In genomic region chr11:32552401-32553090, GRCm38 (mm10) we compare ENCODE assay signal across 8 mouse cellular contexts. TPM values are rescaled to one million over a fixed set of nuclear protein-coding genes. Genes with fewer than 3 reads are reported as not detected.
A peak's percentile ranks its signal among the peaks of the same experiment; 100 is the strongest.
DNase-seq lines count a peak whose midpoint lies in the region; ATAC-seq lines count a peak whose summit lies in the region.

No protein-coding gene starts in this region.

- peaks cover 45% of the 10 kb centered on the region for H3K4me1 ChIP-seq in heart, embryonic 16.5 days (ENCODE audit: control insufficient read depth, insufficient read depth, low read length)
- peaks cover 38% of the 10 kb centered on the region for H3K4me1 ChIP-seq in neural tube, embryonic 15.5 days

- peak overlapping the region; percentile 33 for H3K27ac ChIP-seq in heart, embryonic 16.5 days (ENCODE audit: low read length)
- no peak overlapping the region for H3K27ac ChIP-seq in neural tube, embryonic 15.5 days (replicated peaks)

- H3K4me3 ChIP-seq in heart, embryonic 16.5 days (ENCODE audit: low read length) = no peak overlapping the region
- no peak overlapping the region for H3K4me3 ChIP-seq in neural tube, embryonic 15.5 days (replicated peaks)

- 0 out of 2 replicates have a peak overlapping the region, but pooled peaks have one; percentile 2 for H3K4me2 ChIP-seq in heart, embryonic 16.5 days (ENCODE audit: low read depth, low read length)
- H3K4me2 ChIP-seq in neural tube, embryonic 15.5 days = no peak overlapping the region

- peak; percentile 34 for DNase-seq in retina, postnatal 1 day
- DNase-seq in retina, embryonic 14.5 days (ENCODE audit: low spot score) = no peak
- peak; percentile 53 to 55 for DNase-seq in kidney, postnatal 36 days
- no peak for DNase-seq in embryo, embryonic 9.5 days (ENCODE audit: extremely low spot score)
- DNase-seq in layer of hippocampus, adult 9-10 months (ENCODE audit: low spot score) = no peak

- no peak overlapping the region; the same call in 1 of the 2 replicates for H3K9ac ChIP-seq in heart, embryonic 16.5 days (ENCODE audit: low read length)
- no peak overlapping the region for H3K9ac ChIP-seq in neural tube, embryonic 15.5 days (replicated peaks)

- H3K9me3 ChIP-seq in heart, embryonic 16.5 days (replicated peaks; ENCODE audit: control insufficient read depth, low read length) = no peaks in the 10 kb centered on the region
- H3K9me3 ChIP-seq in neural tube, embryonic 15.5 days (replicated peaks) = no peaks in the 10 kb centered on the region

- H3K27me3 ChIP-seq in heart, embryonic 16.5 days (ENCODE audit: control insufficient read depth, insufficient read depth, low read length) = no peaks in the 10 kb centered on the region
- no peaks in the 10 kb centered on the region for H3K27me3 ChIP-seq in neural tube, embryonic 15.5 days (replicated peaks)

- WGBS in heart, embryonic 16.5 days = 57% methylated on average over 13 of the region's 13 CpGs
- 70% methylated on average over 13 of the region's 13 CpGs for WGBS in neural tube, embryonic 15.5 days

- H3K36me3 ChIP-seq in heart, embryonic 16.5 days (ENCODE audit: control insufficient read depth, insufficient read depth) = no peaks in the 10 kb centered on the region
- H3K36me3 ChIP-seq in neural tube, embryonic 15.5 days = no peaks in the 10 kb centered on the region

- ATAC-seq in heart, embryonic 16.5 days (replicated peaks; ENCODE audit: extremely low read depth, insufficient read depth, low FRiP score) = peak; percentile 29; the same call in 1 of the 2 replicates
- ATAC-seq in neural tube, embryonic 15.5 days (ENCODE audit: low FRiP score) = peak; percentile 13; the same call in 1 of the 2 replicates
- no peak for ATAC-seq in megakaryocyte-erythroid progenitor cell, adult 5-6 weeks (replicated peaks; ENCODE audit: low FRiP score, low TSS enrichment, poor library complexity, severe bottlenecking)

RNA-seq across cellular contexts. Expression of gene Stk10, which starts 19.4 kb away (rescaled TPM):
- 4.1 and 5.5 TPM in 2 replicates for polyA plus RNA-seq in heart, embryonic 16.5 days (2015; fragmentation: Nextera tagmentation; extraction: Ambion mirVana)
- 2.3 and 3.9 TPM in 2 replicates for polyA plus RNA-seq in neural tube, embryonic 15.5 days (2015; fragmentation: Nextera tagmentation; extraction: Ambion mirVana)
- total RNA-seq in megakaryocyte-erythroid progenitor cell, adult 5-6 weeks (2014; fragmentation: Nextera tagmentation) = 11.3 and 16.1 TPM in 2 replicates
- total RNA-seq in megakaryocyte-erythroid progenitor cell, adult 5-6 weeks (2017) = 8.7 and 11.2 TPM in 2 replicates

RNA-seq across cellular contexts. Expression of gene Efcab9, which starts 20.7 kb away (rescaled TPM):
- 0.40 and 0.56 TPM in 2 replicates for polyA plus RNA-seq in heart, embryonic 16.5 days (2015; fragmentation: Nextera tagmentation; extraction: Ambion mirVana)
- polyA plus RNA-seq in neural tube, embryonic 15.5 days (2015; fragmentation: Nextera tagmentation; extraction: Ambion mirVana) = 0.63 TPM in 1 of 2 replicates, not detected in the other
- not detected in 2 replicates for total RNA-seq in megakaryocyte-erythroid progenitor cell, adult 5-6 weeks (2014; fragmentation: Nextera tagmentation)
- not detected in 2 replicates for total RNA-seq in megakaryocyte-erythroid progenitor cell, adult 5-6 weeks (2017)

Comparison
In these comparisons a context has a peak if more than half of its experiments do, and no peak if none do; other contexts are left out.
1. DNase-seq: peak in retina, postnatal 1 day (single experiment) and kidney, postnatal 36 days (2 of 2); none in retina, embryonic 14.5 days (single experiment), embryo, embryonic 9.5 days (single experiment) and layer of hippocampus, adult 9-10 months (single experiment).